Mouse (Mus musculus): ENCODE measurements at regions not wholly inside any gene's neighbourhood (a gene's known extent, or its start where the extent isn't known, plus 50 kb on each side); places are given as distances from the start of the nearest gene placed in this dataset.

DNA sequence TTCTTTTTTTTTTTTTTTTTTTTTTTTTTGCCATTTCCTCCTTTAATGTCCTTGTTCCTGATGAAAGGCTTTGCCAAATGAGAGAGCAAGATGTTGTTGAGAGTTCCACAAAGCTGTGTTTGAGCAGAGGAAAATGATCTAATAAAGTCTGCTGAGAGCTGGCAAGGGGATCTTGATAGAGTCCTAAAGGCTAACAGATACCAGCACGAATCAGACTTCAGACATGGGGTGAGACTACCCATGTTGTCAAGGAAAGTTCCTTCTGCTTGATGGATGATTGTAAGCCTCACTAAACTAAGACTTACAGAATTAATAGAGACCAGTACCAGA lies 665.2 kb upstream of the Fam92a start:
- DNase-seq (ENCODE audit: low spot score in 2 of 2) = no peak

DNA sequence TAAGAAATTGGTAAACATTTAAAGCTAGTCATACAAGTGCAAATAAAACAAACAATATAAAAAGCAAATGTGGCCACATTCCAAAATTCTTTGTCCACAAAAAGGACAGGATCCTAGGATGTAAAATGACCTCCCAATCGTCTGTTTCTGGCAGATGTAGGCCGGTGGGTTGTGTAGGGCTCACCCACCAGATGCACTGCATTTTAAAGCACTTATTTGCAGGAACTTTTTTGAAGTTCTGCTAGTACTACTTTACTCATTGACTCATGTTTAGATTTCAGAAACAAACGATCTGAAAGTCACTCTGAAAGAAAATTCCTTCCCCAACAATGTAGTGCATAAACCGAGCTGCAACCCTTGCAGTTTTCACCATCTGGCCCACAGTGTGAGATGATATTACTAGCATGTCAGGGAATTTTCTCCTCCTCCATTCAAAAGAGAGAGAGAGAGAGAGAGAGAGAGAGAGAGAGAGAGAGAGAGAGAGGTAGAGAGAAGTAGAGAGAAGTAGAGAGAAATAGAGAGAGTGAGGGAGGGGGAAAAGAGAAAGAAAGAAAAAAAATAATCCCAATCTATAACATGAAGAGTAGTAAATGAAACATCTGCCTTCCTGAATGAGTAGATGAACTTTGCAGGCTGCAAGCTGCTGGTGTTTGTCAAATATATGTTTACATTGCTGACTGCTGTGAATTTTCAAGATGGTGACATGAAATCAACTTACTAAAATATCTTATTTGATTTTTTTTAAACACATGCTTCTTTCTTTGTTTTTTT lies 664.7 kb upstream of the Fam92a start:
- no peak for DNase-seq (ENCODE audit: low spot score in 2 of 2)

DNA sequence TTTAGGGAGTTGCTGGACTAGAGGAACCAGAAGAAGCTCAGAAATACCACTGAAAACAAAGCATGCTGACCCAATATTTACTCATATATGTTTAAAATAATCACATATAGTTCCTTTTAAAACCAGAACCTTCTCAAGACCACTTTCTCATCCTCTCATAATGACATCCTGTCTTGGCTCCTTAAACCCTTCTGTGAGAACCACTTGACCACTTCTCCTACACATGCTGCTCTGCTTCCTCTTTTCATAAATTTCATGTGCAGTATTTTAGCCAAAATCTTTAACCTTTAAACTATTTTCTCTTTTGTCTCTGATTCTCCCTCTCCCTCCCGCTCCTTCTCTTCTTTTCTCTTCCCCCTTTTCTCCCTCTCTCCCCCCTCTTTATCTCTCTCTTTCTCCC lies 654.6 kb upstream of the Fam92a start:
- DNase-seq (ENCODE audit: low spot score in 2 of 2) = no peak

DNA sequence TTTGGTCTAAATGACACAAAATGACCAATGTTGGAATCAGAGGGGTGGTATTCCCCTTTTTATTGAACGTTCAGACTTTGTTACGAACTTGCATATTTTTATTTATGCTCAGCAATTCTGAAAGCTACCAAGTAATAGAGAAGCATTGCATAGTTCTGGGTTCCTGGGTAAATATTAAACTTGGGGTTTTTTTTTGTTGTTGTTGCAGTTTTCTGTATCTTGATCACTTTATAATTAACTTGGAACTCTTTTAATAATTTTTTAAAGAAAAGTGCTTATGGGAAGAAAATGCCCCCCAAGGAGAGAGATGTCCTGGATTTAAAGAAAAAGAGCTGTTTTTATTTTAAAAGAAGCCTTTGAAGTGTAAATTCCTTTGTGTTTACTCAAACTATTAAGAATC lies 642.4 kb upstream of the Fam92a start:
- no peak for DNase-seq (ENCODE audit: low spot score in 2 of 2)

DNA sequence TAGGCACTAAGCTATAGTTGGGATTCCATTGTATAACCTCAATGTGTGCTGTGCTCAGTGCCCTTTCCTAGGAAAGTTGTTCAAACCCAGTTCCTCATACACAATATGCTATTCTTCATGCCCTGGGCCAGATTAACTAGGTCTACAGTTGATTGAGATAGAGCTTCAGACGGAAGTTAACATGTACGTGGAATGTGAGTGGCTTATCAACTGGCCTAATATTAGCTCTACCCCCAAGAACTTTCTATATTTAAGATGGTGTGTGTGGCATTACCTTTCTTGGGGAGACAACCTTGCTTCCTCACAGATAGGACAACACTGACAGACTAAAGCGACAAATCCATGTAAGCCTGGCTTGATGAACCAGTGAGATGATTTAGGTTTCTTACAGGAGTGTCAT lies 629.4 kb upstream of the Fam92a start:
- no peak for DNase-seq (ENCODE audit: low spot score in 2 of 2)

DNA sequence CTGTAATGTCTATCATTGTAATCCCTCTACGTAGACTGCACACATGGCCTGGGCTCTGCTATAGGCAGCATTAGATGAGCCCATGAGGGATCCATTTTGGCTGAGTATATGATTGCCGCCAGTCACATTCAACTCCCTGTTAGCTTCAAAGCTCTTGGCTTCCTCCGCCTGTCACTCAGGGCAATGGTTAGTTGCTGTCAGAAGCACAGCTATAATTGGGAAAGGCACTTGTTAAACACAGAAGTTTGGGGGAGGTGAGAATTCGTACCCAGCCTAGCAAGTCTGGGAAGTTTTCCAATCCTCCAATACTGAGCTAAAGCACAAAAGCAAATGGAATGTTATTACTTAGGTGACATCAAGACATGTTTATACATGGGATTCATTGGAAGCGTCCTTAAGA lies 627.7 kb upstream of the Fam92a start:
- no peak for DNase-seq (ENCODE audit: low spot score in 2 of 2)

DNA sequence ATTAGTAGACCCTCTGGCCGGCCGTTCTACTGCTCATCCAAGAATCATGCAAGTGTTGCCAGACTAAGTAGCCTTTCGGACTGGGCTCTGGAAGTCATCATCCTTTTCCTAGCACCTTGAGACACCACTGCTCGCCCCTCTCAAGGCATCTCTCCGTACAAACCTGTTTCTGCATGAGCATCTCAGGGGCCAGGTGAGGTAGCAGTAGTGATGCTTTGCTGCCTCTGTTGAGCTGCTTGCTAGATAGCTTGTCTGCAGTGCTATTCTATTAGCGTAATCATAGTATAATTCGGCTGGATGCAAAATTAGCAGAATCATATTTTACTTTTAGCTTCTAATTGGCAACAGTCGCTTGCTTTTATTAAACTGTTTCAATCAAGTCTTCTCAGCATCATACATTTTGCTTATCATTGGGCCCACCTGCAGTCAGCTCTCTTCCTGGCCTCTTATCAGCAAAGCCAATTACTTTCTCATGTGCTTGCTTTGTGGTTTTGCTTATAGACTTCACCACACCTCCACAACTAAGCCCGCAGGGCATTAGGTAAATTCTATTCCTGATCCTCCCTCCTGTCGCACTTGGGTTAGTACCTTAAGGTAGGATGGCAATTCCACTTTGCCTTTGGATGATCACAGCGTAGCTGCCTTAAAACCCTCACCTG lies 621.1 kb upstream of the Fam92a start:
- DNase-seq (ENCODE audit: low spot score in 2 of 2) = no peak

DNA sequence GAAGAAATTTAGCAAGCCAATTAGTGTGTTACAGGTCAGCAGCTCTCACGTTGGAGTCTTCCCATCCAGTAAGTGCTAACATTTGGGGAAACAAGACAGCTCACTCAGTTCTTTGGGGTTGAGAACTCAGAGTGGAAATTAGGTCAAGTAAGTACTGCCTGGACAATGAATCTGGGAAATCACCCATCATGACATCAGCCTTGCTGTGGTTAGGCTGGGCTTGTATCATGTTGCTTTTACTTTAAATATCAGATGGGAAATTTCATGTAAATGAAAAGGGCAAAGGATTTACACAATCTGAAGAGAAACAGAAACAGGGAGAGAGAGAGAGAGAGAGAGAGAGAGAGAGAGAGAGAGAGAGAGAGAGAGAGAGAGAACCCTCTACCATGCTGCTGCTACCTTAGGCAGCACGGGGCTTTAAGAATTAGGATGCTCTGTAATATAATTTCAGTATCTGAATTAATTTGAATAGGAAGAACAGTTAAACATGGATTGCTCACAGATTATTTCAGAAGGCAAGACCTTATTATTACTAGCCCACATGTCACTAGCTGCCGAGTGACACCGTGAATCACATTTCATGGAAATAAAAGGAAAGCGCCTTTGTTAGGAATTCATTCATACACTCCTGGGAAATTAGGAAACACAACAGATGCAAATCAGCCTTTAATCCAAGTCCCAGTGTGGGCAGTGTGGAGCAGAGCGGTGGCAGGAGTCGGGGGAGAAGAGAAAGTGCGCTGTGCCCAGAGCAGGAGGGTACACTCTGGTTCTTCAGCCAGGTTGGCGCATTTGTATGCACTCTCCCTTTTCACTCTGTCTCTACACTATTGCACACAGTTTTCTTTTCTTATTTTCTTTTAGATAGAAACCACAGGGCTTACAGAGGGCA lies 620.2 kb upstream of the Fam92a start:
- DNase-seq (ENCODE audit: low spot score in 2 of 2) = no peak

DNA sequence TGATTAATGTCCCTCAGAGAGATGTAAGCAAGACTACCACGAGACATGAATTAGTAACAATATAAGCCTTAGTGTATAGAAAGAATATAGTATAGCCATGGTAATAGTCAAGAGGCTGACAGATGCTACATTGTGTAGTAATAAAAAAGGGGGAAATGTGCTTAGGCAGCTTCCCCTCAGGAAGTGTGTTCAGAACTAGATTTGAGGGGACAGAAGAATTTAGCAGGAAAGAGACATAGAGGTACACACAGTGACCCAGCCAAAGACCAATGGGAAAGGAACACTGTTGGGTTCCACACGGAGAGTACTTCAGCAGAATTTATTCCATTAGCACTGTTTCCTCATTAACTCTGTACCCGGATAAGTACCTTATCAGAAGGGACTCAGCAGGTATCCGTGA lies 614.0 kb upstream of the Fam92a start:
- DNase-seq (ENCODE audit: low spot score in 2 of 2) = no peak

DNA sequence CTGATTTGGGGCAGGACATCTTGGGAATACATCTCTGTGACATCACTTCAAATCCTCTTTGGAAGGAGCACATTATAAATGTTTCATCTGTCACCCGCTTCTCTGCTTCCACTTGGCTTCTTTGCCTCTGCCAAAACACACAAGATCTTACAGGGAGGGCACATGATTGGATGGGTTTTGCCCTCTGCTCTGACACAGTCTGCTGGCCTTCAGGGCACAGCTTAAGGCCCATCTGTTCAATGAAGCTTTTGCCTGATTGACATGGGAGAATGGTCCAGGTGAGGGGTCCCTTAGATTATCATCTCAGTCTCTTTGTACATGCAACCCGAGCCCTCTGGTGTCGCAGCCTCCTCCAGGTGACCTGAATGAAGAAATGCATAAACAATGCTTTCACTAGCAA lies 612.7 kb upstream of the Fam92a start:
- DNase-seq (ENCODE audit: low spot score in 2 of 2) = no peak

DNA sequence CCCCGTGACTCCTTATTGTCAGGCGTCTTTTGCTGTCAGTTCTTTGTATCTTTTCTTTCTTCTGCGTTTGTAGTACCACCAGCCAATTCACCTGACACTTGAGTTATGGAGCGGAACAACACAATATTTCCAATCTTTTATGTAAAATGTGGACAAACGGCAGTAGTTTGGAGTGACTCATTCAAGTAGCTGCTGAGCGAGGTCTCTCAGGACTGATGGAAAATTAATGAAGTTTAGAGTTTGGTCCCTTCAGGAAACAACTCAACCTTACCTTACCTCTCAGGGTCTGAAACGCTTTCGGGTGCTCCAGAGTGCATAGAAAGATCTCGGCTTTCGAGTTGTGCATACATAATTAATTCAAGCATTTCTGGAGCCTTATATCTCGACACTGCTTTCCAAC lies 612.3 kb upstream of the Fam92a start:
- no peak for DNase-seq (ENCODE audit: low spot score in 2 of 2)

DNA sequence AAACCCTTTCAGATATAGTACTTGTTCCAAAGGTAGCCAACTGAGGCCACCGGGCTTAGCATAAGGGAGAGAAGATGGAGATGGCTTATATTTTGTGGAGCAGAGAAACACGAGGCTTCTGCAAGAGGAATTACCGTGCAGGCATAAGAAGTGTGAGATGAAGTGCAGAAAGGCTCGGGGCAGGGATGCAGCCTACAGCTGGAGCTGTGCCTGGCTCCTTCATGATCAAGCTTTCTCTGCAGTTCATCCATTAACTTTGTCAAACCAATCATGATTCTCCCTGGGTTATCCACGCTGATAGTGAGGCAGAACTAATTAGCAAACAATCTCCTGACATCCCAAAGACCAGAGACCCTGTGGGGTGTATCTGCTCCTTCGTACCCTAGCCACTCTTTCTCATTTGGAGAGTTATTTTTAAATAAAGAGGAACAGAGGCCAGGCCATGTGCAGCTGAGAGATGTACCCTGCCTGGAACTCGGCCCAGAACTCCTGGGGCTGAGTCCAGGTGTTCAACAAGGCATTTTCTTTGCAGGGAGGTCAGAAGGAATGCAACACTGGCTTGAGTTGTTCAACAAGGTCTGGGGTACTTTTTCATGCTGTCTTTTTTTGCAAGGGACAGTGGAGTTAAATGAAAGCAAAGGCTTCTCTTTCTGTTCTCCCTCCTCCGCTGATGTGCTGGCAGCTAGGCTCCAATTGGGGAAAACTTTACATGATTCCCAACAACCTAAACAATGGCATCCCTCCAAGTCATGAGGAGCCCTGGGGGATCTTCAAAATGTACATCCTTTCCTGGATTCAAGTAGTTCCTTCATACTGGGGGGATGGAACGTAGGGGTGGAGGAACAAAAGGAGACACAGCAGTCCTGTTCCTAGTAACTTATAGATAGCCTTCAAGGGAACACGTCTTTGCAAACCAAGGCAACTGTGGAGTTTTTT lies 610.4 kb upstream of the Fam92a start:
- DNase-seq (ENCODE audit: low spot score in 2 of 2) = no peak

DNA sequence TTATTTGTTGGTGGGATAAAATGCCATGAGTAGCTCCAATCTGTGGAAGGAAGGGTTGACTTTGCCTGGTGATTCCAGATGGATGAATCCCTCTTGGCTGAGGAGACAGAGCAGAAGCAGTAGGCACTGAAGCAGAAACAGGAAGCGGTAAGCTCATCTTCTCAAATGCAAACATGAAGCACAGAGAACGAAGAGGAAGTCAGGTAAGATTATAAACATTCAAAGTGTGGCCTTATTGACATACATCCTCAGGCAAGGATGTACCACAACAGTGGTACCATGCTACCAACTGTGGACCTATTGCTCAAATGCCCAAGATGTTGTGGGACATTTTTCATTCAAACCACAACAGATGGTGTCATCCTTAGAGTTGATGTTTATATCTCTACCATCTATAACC lies 608.4 kb upstream of the Fam92a start:
- DNase-seq (ENCODE audit: low spot score in 2 of 2) = no peak

DNA sequence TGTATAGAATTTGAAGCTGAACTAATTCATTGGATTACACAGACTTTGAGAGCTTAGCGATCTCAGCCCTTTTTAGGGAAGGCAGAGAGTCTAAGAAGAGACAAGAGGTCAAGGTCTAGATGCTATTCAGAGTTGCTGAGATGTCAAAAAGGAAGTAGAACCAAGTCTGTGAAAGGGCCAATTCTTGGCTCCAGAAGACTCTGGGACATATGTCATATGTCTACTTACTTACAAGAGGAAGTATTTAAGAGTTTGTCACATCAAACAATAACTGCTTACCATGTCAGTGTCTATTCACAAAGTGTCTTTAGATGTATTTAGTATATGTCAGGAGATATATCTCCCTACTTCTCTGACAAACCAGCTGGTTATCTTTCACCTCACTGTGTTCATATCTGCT lies 607.4 kb upstream of the Fam92a start:
- DNase-seq (ENCODE audit: low spot score in 2 of 2) = no peak

DNA sequence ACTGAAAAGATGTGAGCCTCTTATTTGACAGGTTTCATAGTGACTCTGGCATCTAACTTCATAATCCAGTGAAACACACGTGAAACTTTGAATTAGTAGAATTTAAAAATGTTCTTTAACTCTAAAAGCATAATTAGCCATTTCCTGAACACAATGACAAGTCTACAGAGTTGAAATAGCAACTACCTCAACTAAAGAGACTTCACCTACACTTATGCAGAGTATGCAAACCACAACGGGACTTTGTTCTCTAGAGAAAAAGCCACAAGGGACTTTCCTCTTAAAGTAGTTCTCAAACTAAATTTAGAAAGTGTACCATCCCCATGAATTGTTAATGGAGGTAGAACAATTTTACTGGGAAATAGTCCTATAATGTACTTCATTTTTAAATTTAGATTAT lies 606.3 kb upstream of the Fam92a start:
- DNase-seq (ENCODE audit: low spot score in 2 of 2) = no peak

DNA sequence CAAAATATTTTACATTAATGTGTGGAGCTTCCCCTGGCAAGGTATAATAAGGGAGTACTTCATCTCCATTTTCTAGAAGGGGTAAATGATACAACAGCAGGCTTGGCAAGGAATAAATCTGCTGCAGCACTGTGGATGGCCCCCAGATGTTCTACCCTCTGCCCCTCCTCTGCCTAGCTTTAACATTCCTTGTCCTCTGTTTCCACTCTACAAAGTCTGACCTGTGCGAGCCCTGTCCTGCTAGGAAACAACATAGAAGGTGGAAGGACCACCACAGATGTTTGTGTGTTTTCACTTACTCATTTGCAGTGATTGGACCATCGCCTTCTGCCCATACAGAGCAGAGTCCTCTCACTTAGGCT lies 604.4 kb upstream of the Fam92a start:
- DNase-seq (ENCODE audit: low spot score in 2 of 2) = no peak

DNA sequence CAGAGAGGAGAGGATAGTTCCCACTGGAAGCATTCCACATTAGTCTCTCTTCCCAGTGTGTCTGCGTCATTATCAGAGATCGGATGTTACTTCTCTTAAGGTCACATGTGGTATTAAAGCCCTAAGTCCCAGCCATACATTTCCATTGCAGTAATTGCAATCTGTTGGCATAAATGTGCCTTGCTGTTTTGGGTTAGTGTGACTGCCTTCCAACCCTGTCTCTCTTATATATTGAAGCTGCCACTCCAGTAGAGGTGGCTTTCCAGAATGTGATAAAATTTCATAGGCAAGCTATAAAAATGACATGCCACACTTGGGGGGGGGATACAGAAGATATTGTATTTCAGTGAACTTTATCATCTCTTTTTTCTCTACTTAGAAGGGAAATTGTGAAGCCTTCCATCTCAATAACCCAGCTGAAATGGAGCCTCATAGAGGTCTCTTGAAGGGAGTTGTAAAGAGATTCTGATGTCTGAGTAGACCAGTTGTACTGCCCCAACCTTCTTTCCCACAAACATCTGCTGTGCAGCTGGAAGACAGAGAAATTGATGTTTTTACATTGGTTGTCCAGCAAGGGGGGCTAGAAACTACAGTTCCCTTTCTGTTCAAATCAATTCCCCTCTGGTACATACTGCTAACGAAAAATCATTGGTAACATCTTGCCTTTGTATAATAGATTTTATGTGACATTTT lies 603.9 kb upstream of the Fam92a start:
- no peak for DNase-seq (ENCODE audit: low spot score in 2 of 2)

DNA sequence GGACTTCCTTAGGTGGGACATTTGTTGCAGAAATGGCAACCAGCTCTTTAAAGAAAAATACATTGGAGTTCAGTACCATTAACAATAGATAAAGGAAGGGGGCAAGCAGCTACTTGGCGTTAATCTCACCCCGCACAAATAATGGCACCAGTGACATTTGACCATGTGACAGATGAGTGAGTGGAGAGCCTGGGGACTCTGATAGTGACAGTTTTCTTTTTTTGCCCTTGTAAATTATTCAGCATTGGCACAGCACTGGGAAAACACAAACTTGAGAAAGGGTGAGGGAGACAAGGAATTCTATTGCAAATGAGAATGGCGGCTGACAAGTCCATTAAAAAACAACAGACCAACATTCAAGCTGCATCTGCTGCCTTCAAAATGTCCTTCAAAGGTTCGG lies 603.3 kb upstream of the Fam92a start:
- no peak for DNase-seq (ENCODE audit: low spot score in 2 of 2)

DNA sequence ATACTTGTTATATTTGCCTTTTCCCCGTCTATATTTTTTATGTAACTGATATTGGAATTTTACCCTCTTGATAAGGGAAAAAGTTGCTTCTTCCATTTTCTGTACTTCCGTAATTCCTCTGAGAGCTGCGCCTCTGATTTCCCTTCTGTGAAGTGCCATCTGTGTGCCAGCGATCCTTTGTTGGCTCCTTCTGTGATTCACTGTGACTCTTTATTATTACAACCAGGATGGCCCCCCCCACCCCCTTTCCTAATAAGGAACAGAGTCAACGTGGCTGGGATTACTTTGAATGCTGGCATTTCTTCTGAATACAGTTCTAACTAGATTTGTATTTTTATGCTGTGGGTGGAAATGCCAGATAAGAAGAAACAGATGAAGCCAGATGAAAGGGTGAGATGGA lies 602.9 kb upstream of the Fam92a start:
- no peak for DNase-seq (ENCODE audit: low spot score in 2 of 2)

DNA sequence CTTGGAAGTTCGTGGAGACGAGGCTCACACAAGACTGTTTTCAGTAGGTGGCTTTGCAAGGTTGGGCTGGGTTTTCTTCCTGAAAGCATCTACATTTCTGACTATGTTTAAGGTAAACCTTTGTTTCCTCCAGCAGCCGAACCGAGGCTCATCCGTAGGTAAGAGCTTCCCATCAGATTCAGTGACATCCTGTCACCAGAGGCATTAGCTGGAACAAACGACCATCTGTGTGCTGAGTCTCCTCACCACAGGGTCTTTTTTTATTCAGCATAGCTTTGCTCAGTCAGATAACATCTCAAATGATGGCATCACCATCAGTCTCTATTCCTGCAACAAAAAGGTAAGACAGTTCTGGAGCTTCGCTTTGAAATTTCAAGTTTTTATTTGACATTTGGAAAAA lies 601.4 kb upstream of the Fam92a start:
- DNase-seq (ENCODE audit: low spot score in 2 of 2) = no peak

DNA sequence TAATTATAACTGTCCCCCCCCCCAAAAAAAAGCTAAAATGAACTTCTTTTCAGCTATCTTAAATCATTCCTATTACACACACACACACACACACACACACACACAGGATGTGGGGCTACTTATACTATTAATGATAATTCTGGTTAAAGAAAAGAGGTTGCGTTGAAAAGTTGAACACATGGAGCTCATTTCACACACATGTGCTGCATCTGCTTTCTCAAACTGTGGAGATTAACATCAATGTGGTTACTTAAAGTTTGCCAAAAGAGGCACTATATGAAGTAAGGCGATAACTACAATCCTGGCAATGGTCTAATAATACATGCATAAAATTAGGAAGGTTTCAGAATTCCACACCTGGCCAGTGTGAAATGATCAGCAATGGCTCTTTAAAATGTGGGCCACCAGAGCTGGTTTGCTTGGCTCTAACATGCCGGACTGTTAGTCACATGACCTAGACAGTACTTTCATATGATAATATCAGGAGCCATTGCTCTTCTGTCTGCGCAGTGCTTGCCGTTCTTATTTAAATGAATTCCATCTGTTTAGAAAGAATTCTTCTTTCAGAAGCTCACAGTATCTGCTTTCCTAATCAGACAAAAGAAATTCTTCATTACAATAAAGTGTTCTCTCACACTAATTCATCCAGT lies 598.4 kb upstream of the Fam92a start:
- no peak for DNase-seq (ENCODE audit: low spot score in 2 of 2)

Data from spleen, postnatal 4 days (tissue).